Mouse (Mus musculus) neural tube, embryonic 13.5 days (tissue): ENCODE results near the gene Tns1. TPM values are rescaled to one million over a fixed set of nuclear protein-coding genes. Genes with fewer than 3 reads are reported as not detected.

Experiments
- polyA plus RNA-seq: library from polyadenylated mRNA; unstranded; fragments of >200 nt; fragmentation: Nextera tagmentation; extraction: Ambion mirVana; gene quantifications from 2 replicates; pipeline ENCODE4 v1.2.1, GENCODE M21; 2015

Gene Tns1
- polyA plus RNA-seq, 1 experiment from 2014 or later, result 15.8 TPM

Other genes starting within 250 kb of the Tns1 start
- gene Rufy4, start 1.1 kb upstream of the Tns1 start, polyA plus RNA-seq, result 0.14 TPM in 1 of 2 replicates, not detected in the other
- 0.12 and 0.15 TPM in 2 replicates for gene Cxcr2, start 29.5 kb upstream of the Tns1 start, polyA plus RNA-seq
- gene Cxcr1, start 70.2 kb upstream of the Tns1 start, polyA plus RNA-seq, result not detected in 2 replicates
- 436 and 457 TPM in 2 replicates for gene Arpc2, start 111.6 kb upstream of the Tns1 start, polyA plus RNA-seq
- gene Gpbar1, start 154.1 kb upstream of the Tns1 start, polyA plus RNA-seq, result 0.28 TPM in 1 of 2 replicates, not detected in the other
- gene Aamp, start 160.3 kb upstream of the Tns1 start, polyA plus RNA-seq, result 195 and 200 TPM in 2 replicates
- gene Pnkd, start 160.5 kb upstream of the Tns1 start, polyA plus RNA-seq, result 104 and 119 TPM in 2 replicates
- gene Tmbim1, start 181.2 kb upstream of the Tns1 start, polyA plus RNA-seq, result 9.0 and 10.9 TPM in 2 replicates
- 0.73 and 1.1 TPM in 2 replicates for gene Catip, start 237.7 kb upstream of the Tns1 start, polyA plus RNA-seq